Mouse (Mus musculus): ENCODE data around the gene Zfp607b. TPM values are rescaled to one million over a fixed set of nuclear protein-coding genes. Genes with fewer than 3 reads are reported as not detected.

Zfp607b gene
- total RNA-seq (2021): under 1 TPM; 0.37 to 0.64 TPM
- long read RNA-seq, experiment 1: 0 reads
- long read RNA-seq, experiment 2, full-length matches to known transcripts: 2 of 2 reads
- long read RNA-seq, experiment 2, partial matches to known transcripts: 0 of 2 reads
- long read RNA-seq, experiment 2, other reads (novel, unspliced or antisense): 0 of 2 reads

DNA sequence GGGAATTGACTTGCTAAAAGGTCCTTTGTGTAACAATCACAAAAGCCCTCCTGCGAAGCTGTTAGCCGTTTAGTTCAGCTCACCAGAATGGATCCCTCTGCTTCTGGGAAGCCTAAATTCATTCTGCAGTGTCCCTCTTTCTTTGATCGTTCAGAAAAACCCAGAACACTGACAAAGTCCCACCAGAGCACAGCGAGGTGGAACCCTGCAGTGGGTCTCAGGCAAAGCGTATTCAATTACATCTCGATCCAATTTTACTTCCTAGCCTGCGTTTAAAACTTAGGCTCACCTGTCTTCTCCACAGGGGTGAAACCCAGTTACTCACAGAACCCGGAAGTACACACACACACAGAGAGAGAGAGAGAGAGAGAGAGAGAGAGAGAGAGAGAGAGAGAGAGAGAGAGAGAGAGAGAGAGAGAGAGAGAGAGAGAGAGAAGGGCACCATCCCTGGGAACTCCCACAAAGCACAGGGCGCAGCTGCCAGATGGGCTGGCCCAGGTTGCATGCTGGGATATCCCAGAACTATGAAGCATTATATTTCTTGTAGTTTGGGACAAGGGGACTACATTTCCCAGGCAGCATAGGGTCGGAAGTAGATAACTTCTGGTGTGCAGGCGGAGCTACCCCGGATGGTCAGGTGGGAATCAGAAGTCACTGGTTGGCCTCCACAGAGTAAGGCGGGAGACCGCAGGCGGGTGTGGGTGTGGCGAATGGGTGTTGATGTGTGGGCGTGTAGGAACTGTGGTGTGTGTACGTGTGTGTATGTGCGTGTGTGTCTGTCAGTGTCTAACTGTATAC is at the start of gene Zfp607b:
Zfp607b (plus strand) TSS at position 526 of the 798 bp plus-strand sequence.
- peak; percentile 95 for DNase-seq (ENCODE audit: low spot score)

DNA sequence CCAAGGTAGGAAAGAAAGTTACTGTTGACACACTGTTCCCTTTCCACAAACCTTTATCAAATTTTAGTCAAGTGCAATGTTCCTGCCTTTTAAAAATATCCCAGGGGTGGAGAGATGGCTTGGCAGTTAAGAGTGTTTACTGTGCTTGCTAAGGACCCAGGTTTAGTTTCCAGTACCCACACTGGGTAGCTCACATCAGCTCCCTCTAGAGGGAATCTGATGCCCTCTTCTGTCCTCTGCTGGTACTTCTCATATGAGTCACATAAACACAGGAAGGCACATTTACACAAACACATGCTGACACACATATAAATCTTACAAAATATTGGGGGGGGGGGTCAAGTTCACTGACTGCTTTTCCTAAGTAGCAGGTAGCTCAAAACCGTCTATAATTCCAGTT is 44.7 kb upstream of the Zfp607b start:
- DNase-seq (ENCODE audit: low spot score): no peak

DNA sequence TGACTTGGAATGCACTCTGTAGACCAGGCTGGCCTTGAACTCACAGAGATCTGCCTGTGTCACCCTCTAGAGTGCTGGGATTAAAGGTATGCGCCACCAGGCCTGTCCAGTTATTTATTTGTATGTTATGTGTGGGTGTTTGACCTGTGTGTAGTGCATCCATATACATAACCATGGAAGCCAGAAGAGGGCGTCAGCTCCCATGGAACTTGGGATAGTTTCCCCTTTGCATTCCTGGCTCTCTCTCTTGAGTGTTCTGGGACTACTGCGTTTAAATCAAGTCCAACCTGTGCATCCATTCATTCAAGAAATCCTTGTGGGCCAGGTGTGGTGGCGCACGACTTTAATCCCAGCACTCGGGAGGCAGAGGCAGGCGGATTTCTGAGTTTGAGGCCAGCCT is 42.6 kb upstream of the Zfp607b start:
- no peak for DNase-seq (ENCODE audit: low spot score)

- DNase-seq (ENCODE audit: low spot score): no peak
Observed at GRCm38 (mm10) chr7:27647281-27648002, 41.7 kb upstream of the Zfp607b start.

- DNase-seq (ENCODE audit: low spot score): no peak
Observed at GRCm38 (mm10) chr7:27649723-27650122, 39.4 kb upstream of the Zfp607b start.

- peak; percentile 61 for DNase-seq (ENCODE audit: low spot score)
Observed at GRCm38 (mm10) chr7:27650949-27651348, 38.2 kb upstream of the Zfp607b start.

DNA sequence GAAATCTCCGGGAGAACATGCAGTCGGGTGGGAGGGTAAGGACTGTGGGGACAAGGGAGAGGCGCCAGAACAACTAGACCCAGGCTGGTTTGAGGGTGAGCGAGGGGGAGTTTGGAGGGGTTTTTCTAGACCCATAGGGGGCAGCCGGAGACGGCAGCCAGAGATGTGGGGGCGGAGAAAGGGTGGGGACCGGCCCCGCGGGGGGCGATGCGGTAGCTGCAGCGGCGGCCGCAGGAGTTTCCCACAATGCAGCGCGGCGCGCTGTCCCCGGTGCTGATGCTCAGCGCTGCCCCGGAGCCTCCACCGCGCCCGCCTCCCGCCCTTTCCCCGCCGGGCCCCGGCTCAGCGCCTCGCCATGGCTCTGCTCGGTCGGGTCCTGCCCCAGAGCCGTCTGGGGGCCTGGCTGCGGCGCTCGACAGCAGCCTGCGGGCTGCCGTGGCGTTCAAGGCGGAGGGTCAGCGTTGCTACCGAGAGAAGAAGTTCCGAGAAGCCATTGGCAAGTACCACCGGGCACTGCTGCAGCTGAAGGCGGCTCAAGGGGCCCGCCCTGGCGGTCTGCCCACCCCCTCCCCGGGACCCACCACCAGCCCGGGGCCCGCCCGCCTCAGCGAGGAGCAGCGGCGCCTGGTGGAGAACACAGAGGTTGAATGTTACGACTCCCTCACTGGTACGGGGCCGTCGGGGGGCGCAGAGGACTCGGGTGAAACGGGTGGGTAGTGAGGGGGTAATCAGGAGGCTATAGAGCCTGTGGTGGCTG is 35.3 kb upstream of the Zfp607b start, which contains the start of gene Ttc9b:
Ttc9b (plus strand) TSS at position 235 of the 757 bp plus-strand sequence.
- DNase-seq (ENCODE audit: low spot score): no peak

- no peak for DNase-seq (ENCODE audit: low spot score)
Observed at GRCm38 (mm10) chr7:27654607-27655276, 34.4 kb upstream of the Zfp607b start.

GRCm38 (mm10) chr7:27655545-27655944 is 33.6 kb upstream of the Zfp607b start:
- DNase-seq (ENCODE audit: low spot score): no peak

- no peak for DNase-seq (ENCODE audit: low spot score)
Observed at GRCm38 (mm10) chr7:27656600-27656999, 32.5 kb upstream of the Zfp607b start.

- no peak for DNase-seq (ENCODE audit: low spot score)
Observed at GRCm38 (mm10) chr7:27657824-27658395, 31.2 kb upstream of the Zfp607b start.

DNA sequence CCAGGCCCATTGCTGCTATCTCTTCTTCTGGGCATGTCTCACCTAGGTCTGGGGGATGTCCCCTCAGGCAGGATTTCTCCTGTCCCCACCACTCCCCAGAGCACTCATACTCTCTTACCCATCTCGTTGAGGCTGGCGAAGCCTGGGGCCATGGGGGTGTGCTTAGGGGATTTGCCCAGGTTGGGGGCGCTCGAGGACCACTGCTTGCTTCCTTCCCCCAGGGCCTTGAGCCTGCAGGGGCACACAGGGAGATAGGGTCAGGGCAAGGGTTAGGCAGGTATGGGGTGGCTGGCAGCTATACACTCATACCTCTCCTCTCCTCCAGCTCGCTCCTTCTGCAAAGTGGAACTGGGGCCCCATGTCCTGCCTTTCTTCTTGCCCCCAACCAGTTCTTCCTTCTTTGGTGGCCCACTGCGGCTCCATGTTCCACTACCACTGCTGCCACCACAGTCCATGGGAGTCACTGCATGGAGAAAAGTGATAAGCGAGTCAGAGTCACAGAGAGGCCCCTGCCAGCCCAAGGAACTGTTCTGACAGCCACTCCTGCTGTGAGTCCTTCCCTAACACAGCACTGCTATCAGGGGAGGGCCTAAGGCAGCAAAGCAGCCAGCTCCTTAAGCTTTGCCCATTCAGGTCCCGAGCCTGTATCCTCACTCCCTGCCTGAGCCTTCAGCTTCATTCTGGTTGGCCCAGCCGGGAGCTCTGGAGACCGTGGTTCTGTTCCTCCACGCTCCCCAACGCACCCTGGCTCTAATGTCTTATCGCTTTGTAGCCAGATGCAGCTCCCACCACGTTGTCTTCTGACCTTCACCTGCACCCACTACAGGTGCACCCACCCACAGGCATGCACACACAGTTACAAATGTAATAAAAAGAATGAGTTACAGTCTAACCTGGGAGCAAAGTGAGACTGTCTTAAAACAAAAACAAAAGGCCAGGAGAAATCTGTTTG is 30.2 kb upstream of the Zfp607b start:
- no peak for DNase-seq (ENCODE audit: low spot score)

- no peak for DNase-seq (ENCODE audit: low spot score)
Observed at GRCm38 (mm10) chr7:27662038-27662437, 27.1 kb upstream of the Zfp607b start.

- no peak for DNase-seq (ENCODE audit: low spot score)
Observed at GRCm38 (mm10) chr7:27673064-27673574, 16.0 kb upstream of the Zfp607b start.

DNA sequence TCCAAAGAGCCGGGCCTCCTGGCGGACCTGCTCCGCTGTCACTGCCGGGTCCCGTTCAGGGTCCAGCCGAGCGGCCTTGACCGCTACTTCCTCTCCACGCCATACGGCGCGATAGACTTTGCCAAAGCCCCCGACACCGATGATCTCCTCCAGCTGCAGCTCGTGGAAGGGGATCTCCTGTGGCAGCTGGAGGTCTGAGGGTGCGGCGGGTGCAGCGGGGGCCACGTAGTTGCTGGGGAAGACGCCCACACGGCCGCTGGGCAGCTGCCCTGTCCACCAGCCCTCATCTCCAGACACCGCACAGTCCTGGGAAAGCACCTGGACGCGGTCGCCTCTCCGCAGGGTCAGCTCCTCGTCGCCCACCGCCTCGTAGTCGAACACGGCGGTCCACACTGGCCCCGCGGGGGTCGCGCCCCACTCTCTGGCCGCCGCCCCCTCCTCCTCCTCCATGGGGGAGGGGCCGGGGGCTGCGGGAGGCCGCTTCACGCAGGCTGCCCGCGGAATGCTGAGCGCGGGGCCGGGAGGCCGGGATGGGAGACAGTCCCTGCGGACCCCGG is 15.5 kb upstream of the Zfp607b start:
- no peak for DNase-seq (ENCODE audit: low spot score)

DNA sequence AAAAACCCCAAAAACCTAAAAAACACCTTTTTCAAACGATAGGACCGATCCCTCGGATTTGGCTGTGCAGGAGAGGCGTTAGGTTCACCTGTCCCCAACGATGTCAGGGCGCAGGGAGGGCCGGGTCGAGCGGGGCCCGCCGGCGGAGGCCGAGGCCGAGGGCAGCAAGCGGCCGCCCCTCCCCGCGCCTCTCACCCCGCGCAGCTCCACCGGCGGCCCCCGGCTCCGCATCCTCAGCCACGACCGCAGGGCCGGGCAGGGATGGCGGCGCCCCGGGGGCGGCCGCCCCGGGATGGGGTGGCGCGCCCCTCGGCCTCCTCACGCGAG is 15.0 kb upstream of the Zfp607b start:
- no peak for DNase-seq (ENCODE audit: low spot score)

- DNase-seq (ENCODE audit: low spot score): peak; percentile 93
Observed at GRCm38 (mm10) chr7:27674522-27675221, 14.5 kb upstream of the Zfp607b start, which contains the start of gene Map3k10. Gene Map3k10, minus strand, starts transcription at chr7:27674598.

GRCm38 (mm10) chr7:27675222-27675612 is 13.9 kb upstream of the Zfp607b start:
- DNase-seq (ENCODE audit: low spot score): no peak
